Mouse (Mus musculus): ENCODE measurements around the gene Rims4.

Rims4 gene

DNA sequence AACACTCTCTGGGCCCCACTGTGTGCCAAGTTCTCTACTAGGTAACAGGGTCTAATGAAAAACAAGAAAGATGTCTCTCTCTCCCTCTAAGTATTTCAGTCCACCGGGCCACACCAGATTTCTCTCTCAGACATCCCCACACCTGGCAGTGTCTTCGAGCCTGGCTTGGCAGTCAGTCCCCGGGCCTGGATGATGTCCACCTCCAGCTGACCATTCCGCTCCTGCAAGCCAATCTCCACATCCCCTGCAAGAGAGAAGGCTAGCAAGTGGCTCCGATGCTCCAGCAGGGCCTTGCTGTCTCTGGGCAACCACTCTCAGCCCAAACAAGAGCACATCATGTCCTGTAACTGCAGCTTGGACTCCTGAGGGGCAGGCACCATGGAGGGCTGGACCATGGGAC is 53.2 kb downstream of the Rims4 start:
- no peak for DNase-seq

DNA sequence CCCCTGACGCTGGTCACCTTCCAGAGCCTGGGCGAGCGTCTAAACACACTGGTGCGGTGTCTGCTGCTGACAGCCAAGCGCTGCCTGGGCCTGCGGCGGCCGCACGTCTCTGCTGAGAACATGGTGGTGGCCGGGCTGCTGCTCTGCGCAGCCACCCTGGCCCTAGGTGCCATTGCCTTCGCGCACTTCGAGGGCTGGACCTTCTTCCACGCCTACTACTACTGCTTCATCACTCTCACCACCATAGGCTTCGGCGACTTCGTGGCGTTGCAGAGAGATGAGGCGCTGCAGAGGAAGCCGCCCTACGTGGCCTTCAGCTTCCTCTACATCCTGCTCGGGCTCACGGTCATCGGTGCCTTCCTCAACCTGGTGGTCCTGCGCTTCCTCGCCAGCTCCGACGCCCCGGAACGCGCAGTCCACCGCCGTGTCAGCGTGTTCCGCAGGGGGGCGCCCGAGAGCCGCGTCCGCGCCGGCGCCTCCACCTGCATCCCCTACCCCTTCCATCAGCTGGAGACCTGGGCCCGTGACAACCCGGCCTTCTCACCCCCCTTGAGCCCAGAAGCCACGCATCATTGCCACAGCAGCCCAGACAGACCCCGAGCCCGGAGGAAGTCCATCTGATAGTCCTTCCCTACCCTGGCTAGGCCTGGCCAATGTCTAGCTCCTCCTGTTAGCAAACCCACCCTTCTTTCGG is 60.1 kb downstream of the Rims4 start:
- peak; percentile 49 for DNase-seq

DNA sequence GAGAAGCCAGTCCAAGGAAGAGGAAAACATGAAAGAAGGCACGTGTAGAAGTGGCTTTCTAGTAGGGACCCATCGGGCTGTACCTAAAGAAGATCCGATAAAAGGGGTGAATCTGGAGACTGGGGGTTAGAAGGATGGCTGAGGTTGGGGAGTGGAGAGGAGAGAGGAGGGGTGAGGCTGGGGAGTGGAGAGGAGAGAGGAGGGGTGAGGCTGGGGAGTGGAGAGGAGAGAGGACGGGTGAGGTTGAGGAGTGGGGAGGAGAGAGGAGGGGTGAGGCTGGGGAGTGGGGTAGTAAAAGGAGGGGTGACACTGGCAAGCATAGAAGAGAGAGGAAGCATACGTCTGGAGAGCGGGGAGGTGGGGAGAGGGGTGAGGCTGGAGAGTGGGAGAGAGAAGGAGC is 61.2 kb downstream of the Rims4 start:
- DNase-seq = no peak

DNA sequence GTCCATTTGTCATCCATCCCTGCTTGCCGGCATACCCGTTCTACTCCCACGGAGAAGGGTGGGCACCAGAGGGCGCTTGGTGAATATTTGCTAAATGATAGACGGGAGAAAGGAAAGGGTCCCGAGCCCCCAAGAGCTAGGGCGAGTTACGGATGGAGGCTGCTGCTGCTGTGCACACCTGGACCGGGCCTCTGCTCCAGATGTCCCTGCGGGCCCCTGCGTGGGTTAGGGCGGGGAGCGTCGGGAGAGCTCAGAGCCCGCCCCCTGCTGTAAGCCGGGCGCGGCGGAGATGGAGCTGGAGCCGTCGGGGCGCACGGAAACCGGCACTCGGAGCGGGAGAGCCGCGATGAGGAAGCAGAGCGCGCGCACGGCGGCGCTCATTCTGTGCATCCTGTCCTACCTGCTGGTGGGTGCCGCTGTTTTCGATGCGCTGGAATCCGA is 65.0 kb downstream of the Rims4 start, which contains the start of gene Kcnk15:
Kcnk15 (plus strand) TSS at position 191 of the 441 bp plus-strand sequence.
- peak; percentile 24 for DNase-seq

DNA sequence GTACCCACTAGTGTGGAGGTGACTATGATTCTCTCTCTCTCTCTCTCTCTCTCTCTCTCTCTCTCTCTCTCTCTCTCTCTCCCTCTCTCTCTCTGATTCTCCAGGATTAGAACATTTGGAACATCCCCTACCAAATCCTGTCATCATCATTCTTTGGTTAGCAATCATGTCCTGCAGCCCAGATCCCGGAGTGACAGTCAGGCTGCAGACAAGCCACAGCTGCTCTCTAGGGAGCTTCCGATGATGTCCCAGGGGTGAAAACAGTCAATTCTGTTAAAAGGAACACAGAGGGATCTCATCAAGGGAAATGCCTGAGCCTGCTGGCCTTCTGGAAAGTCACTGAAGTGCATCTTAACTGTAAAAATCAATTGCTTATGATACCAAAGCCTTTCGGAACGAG is 76.4 kb downstream of the Rims4 start:
- DNase-seq = no peak

DNA sequence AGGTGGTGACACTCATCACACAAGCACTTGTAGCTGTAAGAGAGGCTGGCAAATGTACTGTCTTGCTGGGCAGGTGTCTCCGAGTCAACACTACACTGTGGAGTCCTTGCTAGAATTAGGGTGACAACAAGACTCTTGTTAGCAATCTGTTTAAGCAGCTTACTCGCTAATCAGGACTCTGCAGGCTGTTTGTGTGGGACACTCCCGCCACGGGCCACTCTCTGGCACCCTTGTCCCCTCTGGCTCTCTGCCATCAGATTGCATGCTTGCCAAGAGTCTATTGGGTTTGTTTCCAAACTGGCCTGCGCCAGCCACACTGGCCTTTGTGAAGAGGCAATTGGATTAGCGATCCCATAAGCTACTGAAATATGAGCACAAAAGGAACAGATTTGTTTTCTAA is 79.0 kb downstream of the Rims4 start:
- DNase-seq = peak; percentile 56

DNA sequence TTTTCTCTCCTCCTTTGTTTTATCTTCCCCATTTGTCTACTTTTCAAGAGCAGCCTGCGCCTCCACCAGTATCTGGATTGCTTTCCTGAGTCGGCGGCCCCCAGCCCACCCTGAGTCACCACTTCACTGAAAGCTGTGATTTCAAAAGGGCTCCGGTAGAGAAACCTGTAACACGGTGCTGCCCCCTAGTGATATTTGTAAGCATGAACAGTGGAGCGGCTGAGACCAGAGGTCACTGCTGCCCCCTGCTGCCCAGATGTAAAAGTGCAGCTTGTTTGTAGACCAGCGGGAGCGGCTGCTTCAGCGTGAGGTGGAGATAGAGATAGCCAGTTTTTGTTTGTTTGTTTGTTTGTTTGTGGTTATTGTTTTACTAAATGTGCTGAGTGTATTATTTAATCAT is 80.4 kb downstream of the Rims4 start:
- peak; percentile 89 for DNase-seq

DNA sequence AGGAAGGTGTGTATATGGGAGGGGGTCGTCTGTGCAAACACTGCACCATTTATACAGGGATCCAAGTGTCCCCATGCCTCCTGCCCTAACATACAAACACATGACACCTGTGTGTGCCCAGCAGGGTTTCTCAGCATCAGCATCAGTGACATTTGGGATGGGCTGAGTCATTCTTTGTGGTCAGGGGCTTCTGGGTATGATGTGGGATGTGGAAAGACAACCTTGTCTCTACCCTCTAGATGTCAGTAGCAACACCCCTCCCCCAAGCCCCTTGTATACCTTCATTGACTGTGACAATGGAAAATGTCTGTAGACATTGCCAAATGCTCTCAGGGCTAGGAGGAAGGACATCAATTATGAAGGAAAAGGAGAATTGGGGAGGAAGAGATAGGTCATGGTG is 87.3 kb downstream of the Rims4 start:
- DNase-seq = no peak

DNA sequence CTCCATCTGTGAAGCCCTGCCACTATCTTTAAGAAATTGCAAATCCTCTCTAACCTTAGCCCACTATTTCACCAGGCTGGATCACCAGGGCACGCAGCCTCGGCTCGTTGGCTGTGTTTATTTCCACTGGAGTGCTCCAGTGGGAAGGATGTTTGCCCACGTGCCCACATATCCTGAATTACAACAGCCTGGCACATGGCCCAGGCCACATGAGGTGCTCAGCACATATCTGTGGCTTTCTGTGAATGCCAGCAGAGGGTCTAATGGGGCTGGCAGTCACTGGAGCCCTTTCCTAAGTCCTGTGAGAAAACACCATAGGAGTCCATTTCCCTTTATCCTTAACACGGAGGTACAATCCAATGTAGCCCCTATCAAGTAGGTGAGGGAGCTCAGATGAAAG is 92.0 kb downstream of the Rims4 start:
- DNase-seq = no peak

DNA sequence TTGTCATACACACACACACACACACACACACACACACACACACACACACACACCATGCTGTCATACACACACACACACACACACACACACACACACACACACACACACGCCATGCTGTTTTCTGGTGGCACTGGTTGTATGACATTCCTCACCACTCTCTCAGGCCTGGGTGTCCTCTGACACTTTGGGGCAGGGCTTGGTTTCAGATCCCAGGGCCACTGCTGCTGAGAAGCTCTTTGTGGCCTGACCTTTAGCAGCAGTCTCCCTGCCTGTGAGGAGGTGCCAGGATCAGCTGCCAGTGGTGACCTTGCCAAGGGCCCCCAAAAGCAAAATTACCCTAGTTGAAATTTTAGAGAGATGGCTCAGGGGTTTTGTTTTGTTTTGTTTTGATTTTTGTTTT is 92.6 kb downstream of the Rims4 start:
- DNase-seq = no peak

DNA sequence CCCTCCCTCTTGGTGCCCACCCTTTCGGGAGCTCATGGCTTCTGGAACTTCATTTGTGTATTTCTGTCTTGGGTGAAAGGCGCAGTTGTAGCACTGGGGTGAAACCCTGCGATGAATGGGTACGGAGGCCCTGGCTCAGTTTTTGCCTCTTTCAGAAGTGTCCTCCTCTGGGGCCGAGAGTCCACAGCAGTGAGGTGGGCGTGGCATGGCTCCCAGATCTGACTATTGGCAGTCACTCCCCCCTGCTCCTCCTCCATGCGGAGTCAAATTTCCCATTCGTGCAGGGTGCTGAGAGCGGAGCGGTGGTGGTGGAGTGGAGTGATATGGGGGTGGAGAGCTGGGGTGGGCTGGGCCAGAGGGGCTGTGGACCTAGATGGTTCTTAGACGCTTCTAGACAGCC is 94.7 kb downstream of the Rims4 start:
- DNase-seq = peak; percentile 75

DNA sequence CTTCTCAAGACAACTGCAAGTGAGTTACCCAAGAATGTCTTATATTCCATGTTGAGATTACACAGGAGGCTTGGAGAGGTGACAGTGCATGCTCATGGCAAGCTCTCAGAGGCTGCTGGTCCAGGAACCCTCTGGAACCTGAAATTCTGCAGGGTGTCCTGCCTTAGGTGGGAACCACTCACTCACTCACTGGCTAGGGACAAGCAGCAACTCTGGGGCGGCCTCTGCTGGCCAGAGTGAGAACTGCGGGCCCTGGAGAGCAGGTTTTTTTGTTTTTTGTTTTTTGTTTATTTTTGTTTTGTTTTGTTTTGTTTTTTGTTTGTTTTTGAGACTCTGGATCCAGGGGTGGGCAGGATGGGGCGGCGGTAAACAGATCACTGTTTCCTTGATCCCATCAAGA is 95.2 kb downstream of the Rims4 start:
- DNase-seq = peak; percentile 80

DNA sequence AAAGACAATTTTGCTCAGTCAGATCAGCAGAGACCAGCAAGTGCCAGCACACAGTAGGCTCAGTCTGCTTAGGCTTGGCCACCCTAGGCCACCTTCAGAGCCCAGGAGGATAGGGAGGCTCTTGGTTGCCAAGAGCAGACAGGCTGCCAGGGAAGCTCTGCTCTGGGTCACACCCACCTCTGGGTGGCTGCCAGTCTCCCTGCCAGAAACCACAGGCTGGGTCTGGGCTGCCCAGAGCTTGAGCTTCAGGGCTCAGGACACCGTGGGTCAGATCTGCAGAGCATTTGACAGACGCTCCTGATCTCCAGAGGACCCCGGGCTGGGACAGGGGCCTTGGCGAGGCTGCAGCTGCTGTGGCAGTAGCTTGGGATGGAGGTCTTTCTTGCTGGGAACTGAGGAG is 97.9 kb downstream of the Rims4 start, which contains the start of gene Ccn5:
Ccn5 (plus strand) TSS at position 255 of the 400 bp plus-strand sequence.
- DNase-seq = peak; percentile 53

DNA sequence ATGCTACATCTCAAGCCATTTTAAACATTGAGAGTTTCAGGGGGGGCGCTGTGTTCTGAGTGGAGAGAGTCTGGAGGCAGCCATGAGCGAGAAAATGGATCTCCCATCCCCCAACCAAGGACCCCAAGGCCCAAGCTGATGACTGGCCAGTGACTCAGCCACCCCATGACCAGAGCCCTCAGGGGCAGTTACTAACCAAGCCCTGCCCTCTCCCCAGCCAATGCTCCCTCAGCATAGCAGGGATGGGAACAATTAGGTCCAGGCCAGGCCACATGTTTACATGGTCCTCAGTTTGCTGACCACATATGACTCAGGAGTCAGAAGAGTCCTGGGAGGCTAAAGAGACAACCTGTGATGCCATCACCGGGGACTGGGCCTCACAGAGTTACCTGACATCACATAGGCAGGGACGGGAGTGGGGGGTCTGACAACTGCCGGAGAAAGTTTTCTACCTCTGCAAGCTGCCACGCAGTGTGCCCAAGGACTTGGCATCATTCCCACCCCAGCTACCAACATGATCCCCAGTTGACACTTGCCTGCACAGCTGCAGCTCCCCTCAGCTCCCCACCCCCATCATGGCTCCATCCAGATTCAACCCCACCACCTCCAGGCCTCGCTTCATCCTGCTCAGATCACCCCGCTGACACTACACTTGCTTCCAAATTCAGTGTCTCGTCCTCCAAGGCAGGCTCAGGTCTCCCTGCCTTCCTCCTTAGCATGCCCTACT is 103.6 kb downstream of the Rims4 start:
- DNase-seq = no peak

DNA sequence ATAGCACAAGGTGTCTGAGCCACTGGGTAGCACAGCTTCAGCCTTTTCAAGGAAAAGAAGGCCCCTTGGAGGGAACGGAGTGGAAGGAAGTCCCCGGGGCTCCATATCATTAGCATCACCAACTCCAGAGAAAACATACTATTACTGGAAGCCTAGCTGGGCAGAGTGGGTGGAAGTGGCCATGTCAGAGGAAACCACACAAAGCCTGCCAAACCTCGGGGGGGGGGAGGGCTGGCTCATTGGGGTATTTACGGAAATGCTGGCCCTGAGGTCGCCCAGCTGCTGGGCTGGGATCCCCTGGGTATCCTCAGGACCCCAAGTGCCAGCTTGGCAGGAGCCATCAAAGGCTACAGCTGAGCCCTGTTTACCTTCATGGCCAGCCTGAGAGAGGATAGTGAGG is 105.4 kb downstream of the Rims4 start:
- DNase-seq = no peak

All from kidney, postnatal 10 days (tissue).